Mouse (Mus musculus) thymus, postnatal 36 days (tissue): Measurements from ENCODE around the gene Olfr149.
"Not testable (repeated sequence)": the region's sequence is repeated elsewhere in the genome, so short reads cannot be mapped to it uniquely, and the experiment has no call there.

Experiments used
- DNase-seq, 2 experiments: peaks; one replicate each; pipeline ENCODE4 v3.0.0; 2022; ENCODE audit warnings: mixed read lengths in 2 of 2

The Olfr149 gene

GRCm38 (mm10) chr9:39707017-39707416, at the start of gene Olfr149:
Gene Olfr149 (minus strand): TSS chr9:39707117.
- no peak for DNase-seq

- DNase-seq = no peak
Measured at GRCm38 (mm10) chr9:39746428-39746827, 39.5 kb upstream of the Olfr149 start.

GRCm38 (mm10) chr9:39745949-39746348, 39.0 kb upstream of the Olfr149 start, which contains the start of gene Olfr967:
Gene Olfr967 (plus strand): TSS chr9:39746249.
- no peak for DNase-seq

GRCm38 (mm10) chr9:39740741-39741140, 33.8 kb upstream of the Olfr149 start:
- no peak for DNase-seq

- DNase-seq = no peak
Measured at GRCm38 (mm10) chr9:39730678-39731077, 23.8 kb upstream of the Olfr149 start, which contains the start of gene Olfr150. Gene Olfr150 (plus strand): TSS chr9:39730978.

GRCm38 (mm10) chr9:39711053-39711452, 4.1 kb upstream of the Olfr149 start, which contains the start of gene Olfr965:
Gene Olfr965 (plus strand): TSS chr9:39711353.
- DNase-seq = no peak

GRCm38 (mm10) chr9:39708958-39709357, 2.0 kb upstream of the Olfr149 start:
- no peak for DNase-seq

GRCm38 (mm10) chr9:39701123-39701522, 5.8 kb downstream of the Olfr149 start:
- DNase-seq = not testable (repeated sequence)

- no peak for DNase-seq
Measured at GRCm38 (mm10) chr9:39679280-39679679, 27.6 kb downstream of the Olfr149 start.

- no peak for DNase-seq
Measured at GRCm38 (mm10) chr9:39678557-39678956, 28.4 kb downstream of the Olfr149 start.

GRCm38 (mm10) chr9:39674820-39675219, 32.1 kb downstream of the Olfr149 start:
- no peak for DNase-seq

- no peak for DNase-seq
Measured at GRCm38 (mm10) chr9:39669723-39670122, 37.2 kb downstream of the Olfr149 start.

GRCm38 (mm10) chr9:39666905-39667304, 40.0 kb downstream of the Olfr149 start, which contains the start of gene Olfr963:
Gene Olfr963 (plus strand): TSS chr9:39667205.
- DNase-seq = no peak

- DNase-seq = no peak
Measured at GRCm38 (mm10) chr9:39654756-39655396, 52.0 kb downstream of the Olfr149 start.
